Mouse (Mus musculus): ENCODE data around the gene Pklr. TPM values are rescaled to one million over a fixed set of nuclear protein-coding genes. Genes with fewer than 3 reads are reported as not detected.

Gene Pklr
- polyA plus RNA-seq, 1 experiment from 2014 or later: not detected

DNA sequence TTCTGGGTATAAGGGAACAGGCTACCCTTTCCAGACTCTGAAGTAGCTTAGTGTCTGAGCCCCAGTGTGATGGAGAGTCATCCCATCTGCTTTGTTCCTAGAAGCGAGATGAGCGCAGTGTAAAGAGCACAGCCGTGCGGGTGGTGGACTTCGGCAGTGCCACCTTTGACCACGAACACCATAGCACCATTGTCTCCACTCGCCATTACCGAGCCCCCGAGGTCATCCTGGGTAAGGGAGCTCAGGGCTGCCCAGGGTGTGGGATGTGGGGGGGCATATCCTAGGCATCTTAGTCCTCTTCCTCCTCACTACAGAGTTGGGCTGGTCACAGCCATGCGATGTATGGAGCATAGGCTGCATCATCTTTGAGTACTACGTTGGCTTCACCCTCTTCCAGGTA, 38.9 kb downstream of the Pklr start:
- peaks cover 78% of the 10 kb centered on the region for H3K36me3 ChIP-seq
- H3K9ac ChIP-seq (replicated peaks): no peak overlapping the region
- no peak overlapping the region for H3K27ac ChIP-seq
- peaks cover 16% of the 10 kb centered on the region for H3K4me1 ChIP-seq (replicated peaks)
- no peaks in the 10 kb centered on the region for H3K9me3 ChIP-seq
- WGBS: 94% methylated on average over 11 of the region's 11 CpGs
- H3K27me3 ChIP-seq: no peaks in the 10 kb centered on the region
- ATAC-seq: no peak
- H3K4me2 ChIP-seq (replicated peaks): no peak overlapping the region
- no peak overlapping the region for H3K4me3 ChIP-seq (replicated peaks)

DNA sequence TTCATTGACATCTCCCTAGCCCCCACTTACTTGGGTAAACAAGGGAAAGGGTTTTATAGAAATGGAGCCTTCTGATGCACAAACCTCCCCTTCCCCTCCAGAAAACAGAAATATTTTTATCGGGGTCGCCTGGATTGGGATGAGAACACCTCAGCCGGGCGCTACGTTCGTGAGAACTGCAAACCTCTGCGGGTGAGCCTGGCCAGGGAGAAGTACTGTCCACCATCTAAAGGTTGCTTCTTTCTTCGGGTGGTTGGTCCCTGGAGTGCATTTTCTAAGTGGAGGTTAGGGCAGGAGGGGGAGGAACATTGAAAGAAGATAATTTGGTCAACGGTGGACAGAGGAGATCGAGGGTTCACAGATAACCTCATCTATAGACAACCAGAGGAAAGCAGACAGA, 39.6 kb downstream of the Pklr start:
- no peak for ATAC-seq
- WGBS: 94% methylated on average over 10 of the region's 10 CpGs
- H3K9me3 ChIP-seq: no peaks in the 10 kb centered on the region
- peaks cover 78% of the 10 kb centered on the region for H3K36me3 ChIP-seq
- no peak overlapping the region for H3K4me3 ChIP-seq (replicated peaks)
- no peak overlapping the region for H3K9ac ChIP-seq (replicated peaks)
- H3K27ac ChIP-seq: no peak overlapping the region
- H3K27me3 ChIP-seq: no peaks in the 10 kb centered on the region
- H3K4me2 ChIP-seq (replicated peaks): no peak overlapping the region
- peaks cover 16% of the 10 kb centered on the region for H3K4me1 ChIP-seq (replicated peaks)

GRCm38 (mm10) chr3:89176421-89176820, 40.5 kb downstream of the Pklr start:
- H3K4me2 ChIP-seq (replicated peaks): no peak overlapping the region
- H3K27ac ChIP-seq: no peak overlapping the region
- H3K4me1 ChIP-seq (replicated peaks): peaks cover 16% of the 10 kb centered on the region
- H3K4me3 ChIP-seq (replicated peaks): no peak overlapping the region
- H3K36me3 ChIP-seq: peaks cover 79% of the 10 kb centered on the region
- ATAC-seq: peak; percentile 15
- WGBS: 81% methylated on average over 7 of the region's 7 CpGs
- no peaks in the 10 kb centered on the region for H3K9me3 ChIP-seq
- H3K9ac ChIP-seq (replicated peaks): no peak overlapping the region
- no peaks in the 10 kb centered on the region for H3K27me3 ChIP-seq

DNA sequence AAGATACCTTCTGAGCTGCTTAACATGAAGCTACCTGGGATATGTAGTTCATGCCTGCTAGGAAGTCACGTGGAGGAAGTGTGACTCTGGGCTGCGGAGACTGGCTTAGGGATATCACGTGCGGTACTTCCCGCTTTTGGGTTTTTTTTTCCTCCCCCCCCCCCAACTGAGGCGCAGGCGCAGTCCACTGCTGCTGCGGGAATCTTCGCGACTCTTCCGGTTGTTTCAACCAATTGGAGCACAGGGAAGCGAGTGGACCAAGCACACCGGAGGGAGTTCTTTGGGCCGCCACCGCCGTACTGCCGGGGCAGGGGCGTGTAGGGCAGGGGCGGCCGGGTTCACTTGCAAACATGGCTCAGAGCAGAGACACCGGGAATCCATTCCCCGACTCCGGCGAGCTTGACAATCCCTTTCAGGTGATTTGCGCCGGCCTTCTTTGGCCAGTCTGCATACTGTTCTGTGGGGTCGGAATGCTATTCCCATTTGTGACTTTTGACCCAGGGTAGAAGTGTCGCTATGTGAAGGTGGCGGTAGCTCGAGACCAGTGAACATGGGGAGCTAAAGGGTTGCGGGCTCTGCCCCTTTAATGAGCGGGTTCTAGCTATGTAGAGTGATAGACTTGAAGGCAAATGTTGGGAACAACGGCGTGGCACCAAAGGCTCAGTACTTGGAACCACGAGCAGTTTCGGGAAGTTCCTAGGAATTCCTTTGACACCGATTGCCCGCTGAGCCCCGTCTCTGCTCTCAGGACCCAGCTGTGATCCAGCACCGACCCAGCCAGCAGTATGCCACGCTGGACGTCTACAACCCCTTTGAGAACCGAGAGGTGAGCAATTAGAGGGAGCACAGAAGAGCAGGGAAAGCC, 41.5 kb downstream of the Pklr start, which contains the start of gene Scamp3:
TSS of gene Scamp3 (plus strand) at position 232 of the 865 bp plus-strand sequence.
- ATAC-seq: peak; percentile 97
- H3K9ac ChIP-seq (replicated peaks): peak within 1 kb of the TSS; percentile 78
- WGBS: under 1% methylated on average over 43 of the region's 43 CpGs
- peak within 1 kb of the TSS; percentile 76 for H3K27ac ChIP-seq
- H3K4me1 ChIP-seq (replicated peaks): peaks cover 16% of the 10 kb centered on the region
- H3K36me3 ChIP-seq: peaks cover 78% of the 10 kb centered on the region
- H3K4me3 ChIP-seq (replicated peaks): peak within 1 kb of the TSS; percentile 74
- H3K27me3 ChIP-seq: no peaks in the 10 kb centered on the region
- no peaks in the 10 kb centered on the region for H3K9me3 ChIP-seq
- H3K4me2 ChIP-seq (replicated peaks): peak within 1 kb of the TSS; percentile 91

- H3K9ac ChIP-seq (replicated peaks): peak overlapping the region; percentile 78
Measured at GRCm38 (mm10) chr3:89178107-89178385, 42.1 kb downstream of the Pklr start.

GRCm38 (mm10) chr3:89179056-89179455, 43.1 kb downstream of the Pklr start:
- Histone ChIP-seq H3K27me3 (no peaks in the 10 kb centered on the region), H3K27ac (no peak overlapping the region), H3K9me3 (no peaks in the 10 kb centered on the region), H3K4me1 (replicated peaks) (peaks cover 27% of the 10 kb centered on the region), H3K4me3 (replicated peaks) (peak overlapping the region; percentile 74), H3K36me3 (peaks cover 63% of the 10 kb centered on the region), H3K4me2 (replicated peaks) (peak overlapping the region; percentile 91; the same call in 1 of the 2 replicates), H3K9ac (replicated peaks) (0 out of 2 replicates have a peak overlapping the region, but pooled peaks have one; percentile 78)
- 93% methylated on average over 11 of the region's 11 CpGs for WGBS
- ATAC-seq: no peak

More at GRCm38 (mm10) chr3:89178107-89178385, 42.1 kb downstream of the Pklr start:
- Histone ChIP-seq H3K4me2 (replicated peaks) (peak overlapping the region; percentile 91), H3K4me1 (replicated peaks) (peaks cover 19% of the 10 kb centered on the region), H3K36me3 (peaks cover 74% of the 10 kb centered on the region), H3K9me3 (no peaks in the 10 kb centered on the region), H3K27me3 (no peaks in the 10 kb centered on the region), H3K27ac (peak overlapping the region; percentile 76), H3K4me3 (replicated peaks) (peak overlapping the region; percentile 74)
- 13% methylated on average over 6 of the region's 6 CpGs for WGBS
- no peak for ATAC-seq

- 96% methylated on average over 27 of the region's 27 CpGs for WGBS
- no peak overlapping the region for H3K4me3 ChIP-seq (replicated peaks)
- H3K4me1 ChIP-seq (replicated peaks): peaks cover 48% of the 10 kb centered on the region
- H3K36me3 ChIP-seq: peaks cover 42% of the 10 kb centered on the region
- peaks cover 4% of the 10 kb centered on the region; the same call in 1 of the 2 replicates for H3K27me3 ChIP-seq
- H3K4me2 ChIP-seq (replicated peaks): no peak overlapping the region
- no peaks in the 10 kb centered on the region for H3K9me3 ChIP-seq
- no peak for ATAC-seq
- H3K27ac ChIP-seq: no peak overlapping the region
- H3K9ac ChIP-seq (replicated peaks): no peak overlapping the region
Measured at GRCm38 (mm10) chr3:89181749-89182500, 46.0 kb downstream of the Pklr start.

DNA sequence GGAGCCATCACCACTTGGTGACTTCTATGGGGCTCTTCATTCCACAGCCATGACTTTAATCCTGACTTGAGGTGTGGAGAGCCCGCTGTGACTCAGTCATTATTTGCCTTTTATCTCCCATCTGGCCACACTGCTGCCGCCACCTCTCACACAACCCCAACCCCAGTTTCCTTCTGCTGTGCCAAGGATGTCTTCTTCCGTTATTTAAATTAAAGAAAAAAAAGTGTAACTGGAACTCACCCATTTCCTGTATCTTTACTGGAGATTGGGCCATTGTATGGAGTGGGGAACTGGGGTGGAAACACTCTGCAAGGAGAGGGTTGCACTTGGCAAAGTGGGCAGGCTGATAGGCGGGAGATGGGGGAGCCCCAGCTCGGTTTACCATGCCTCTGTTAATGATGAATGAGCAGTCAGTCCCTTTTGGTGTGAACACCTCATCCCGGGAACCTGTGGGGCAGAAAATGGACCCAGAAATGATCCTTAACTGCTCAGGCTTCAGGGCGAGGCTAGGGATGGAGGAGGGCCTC, 46.7 kb downstream of the Pklr start:
- H3K36me3 ChIP-seq: peaks cover 49% of the 10 kb centered on the region
- H3K9ac ChIP-seq (replicated peaks): 0 out of 2 replicates have a peak overlapping the region, but pooled peaks have one; percentile 92
- peaks cover 5% of the 10 kb centered on the region; the same call in 1 of the 2 replicates for H3K27me3 ChIP-seq
- peak; percentile 58 for ATAC-seq
- H3K9me3 ChIP-seq: no peaks in the 10 kb centered on the region
- H3K27ac ChIP-seq: peak overlapping the region; percentile 37
- peaks cover 51% of the 10 kb centered on the region for H3K4me1 ChIP-seq (replicated peaks)
- 56% methylated on average over 7 of the region's 7 CpGs for WGBS
- peak overlapping the region; percentile 68 for H3K4me3 ChIP-seq (replicated peaks)
- H3K4me2 ChIP-seq (replicated peaks): peak overlapping the region; percentile 98

DNA sequence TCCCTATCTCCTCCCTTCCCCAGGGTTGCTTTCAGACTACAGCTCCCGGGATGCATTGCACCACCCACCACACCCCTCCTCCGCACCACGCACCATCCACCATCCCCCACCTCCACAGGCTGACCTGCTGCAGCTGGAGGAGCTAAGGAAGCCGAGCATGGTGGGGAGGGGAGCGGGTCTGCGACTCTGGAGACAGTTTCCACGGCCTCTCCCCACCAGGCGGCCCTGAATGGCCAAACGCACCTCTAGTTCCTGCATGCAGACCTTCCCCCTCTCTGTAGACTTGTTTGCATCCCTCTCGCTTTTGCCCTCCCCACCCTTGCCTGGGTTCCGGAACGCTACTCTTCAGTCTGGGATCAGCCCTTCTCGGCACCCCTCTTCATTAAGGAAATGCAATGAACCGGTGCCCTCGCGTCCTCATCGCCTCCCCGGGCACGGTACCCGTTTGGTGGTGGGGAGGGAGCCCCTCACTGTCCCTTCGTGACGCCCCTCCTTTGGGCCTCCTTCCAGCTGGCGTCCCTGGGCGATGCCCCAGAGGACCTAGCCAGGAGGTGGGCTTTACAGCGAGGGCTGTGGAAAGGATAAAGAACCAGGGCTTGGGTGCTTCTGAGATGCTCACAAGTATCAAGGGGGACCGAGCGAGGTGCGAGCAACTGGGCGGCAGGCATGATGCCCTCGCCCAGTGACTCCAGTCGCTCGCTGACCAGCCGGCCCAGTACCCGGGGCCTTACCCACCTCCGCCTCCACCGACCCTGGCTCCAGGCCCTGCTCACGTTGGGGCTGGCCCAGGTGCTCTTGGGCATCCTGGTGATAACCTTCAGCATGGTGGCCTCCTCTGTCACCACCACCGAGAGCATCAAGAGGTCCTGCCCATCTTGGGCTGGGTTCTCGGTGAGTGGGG, 47.4 kb downstream of the Pklr start, which contains the start of gene Fam189b:
TSS of gene Fam189b (plus strand) at position 86 of the 901 bp plus-strand sequence.
- Histone ChIP-seq H3K27me3 (peaks cover 5% of the 10 kb centered on the region; the same call in 1 of the 2 replicates), H3K4me2 (replicated peaks) (peak within 1 kb of the TSS; percentile 98), H3K9ac (replicated peaks) (peak within 1 kb of the TSS; percentile 92), H3K9me3 (no peaks in the 10 kb centered on the region), H3K4me3 (replicated peaks) (peak within 1 kb of the TSS; percentile 68), H3K27ac (peak within 1 kb of the TSS; percentile 92), H3K36me3 (peaks cover 56% of the 10 kb centered on the region), H3K4me1 (replicated peaks) (peaks cover 45% of the 10 kb centered on the region)
- WGBS: 4% methylated on average over 39 of the region's 39 CpGs
- ATAC-seq: peak; percentile 95

DNA sequence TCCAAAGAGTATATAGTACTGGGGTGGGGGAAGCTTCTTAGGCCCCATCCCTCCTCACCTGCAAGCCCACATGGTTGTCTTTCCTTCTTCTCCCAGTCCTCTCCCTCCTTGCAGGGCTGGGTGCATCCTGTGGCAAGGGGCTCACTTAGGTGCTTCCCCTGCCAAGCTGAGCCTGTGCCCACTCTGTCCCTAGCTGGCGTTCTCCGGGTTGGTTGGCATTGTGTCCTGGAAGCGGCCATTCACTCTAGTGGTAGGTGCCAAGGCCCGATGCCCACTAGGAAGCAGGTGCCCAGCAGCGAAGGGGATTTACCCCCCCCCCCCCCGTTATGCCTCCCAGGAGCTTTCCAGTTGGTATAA, 48.0 kb downstream of the Pklr start:
- no peak for ATAC-seq
- no peak overlapping the region for H3K27ac ChIP-seq
- 86% methylated on average over 6 of the region's 6 CpGs for WGBS

DNA sequence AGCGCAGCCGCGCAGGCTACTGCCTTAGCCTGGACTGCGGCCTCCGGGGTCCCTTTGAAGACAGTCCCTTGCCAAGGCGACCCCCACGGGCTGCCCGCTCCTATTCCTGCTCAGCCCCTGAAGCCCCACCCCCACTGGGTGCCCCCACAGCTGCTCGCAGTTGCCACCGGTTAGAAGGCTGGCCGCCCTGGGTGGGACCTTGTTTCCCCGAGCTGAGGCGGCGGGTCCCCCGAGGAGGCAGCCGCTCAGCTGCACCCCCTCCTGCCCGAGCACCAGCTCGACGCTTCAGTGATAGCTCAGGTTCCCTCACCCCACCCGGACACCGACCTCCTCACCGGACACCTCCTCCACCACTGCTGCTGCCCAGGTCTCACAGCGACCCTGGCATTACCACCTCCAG, 51.3 kb downstream of the Pklr start:
- peaks cover 28% of the 10 kb centered on the region for H3K36me3 ChIP-seq
- ATAC-seq: no peak
- peaks cover 5% of the 10 kb centered on the region; the same call in 1 of the 2 replicates for H3K27me3 ChIP-seq
- H3K4me1 ChIP-seq (replicated peaks): peaks cover 35% of the 10 kb centered on the region
- H3K4me3 ChIP-seq (replicated peaks): no peak overlapping the region
- H3K9me3 ChIP-seq: no peaks in the 10 kb centered on the region
- 0 out of 2 replicates have a peak overlapping the region, but pooled peaks have one; percentile 46 for H3K9ac ChIP-seq (replicated peaks)
- H3K4me2 ChIP-seq (replicated peaks): no peak overlapping the region
- H3K27ac ChIP-seq: no peak overlapping the region
- 28% methylated on average over 23 of the region's 23 CpGs for WGBS

More for the DNA sequence above, 48.0 kb downstream of the Pklr start:
- peak overlapping the region; percentile 92 for H3K9ac ChIP-seq (replicated peaks)
- H3K9me3 ChIP-seq: no peaks in the 10 kb centered on the region
- peaks cover 59% of the 10 kb centered on the region for H3K36me3 ChIP-seq
- H3K4me2 ChIP-seq (replicated peaks): peak overlapping the region; percentile 98
- peaks cover 39% of the 10 kb centered on the region for H3K4me1 ChIP-seq (replicated peaks)
- peak overlapping the region; percentile 68 for H3K4me3 ChIP-seq (replicated peaks)
- H3K27me3 ChIP-seq: peaks cover 5% of the 10 kb centered on the region; the same call in 1 of the 2 replicates

All from midbrain, embryonic 13.5 days (tissue).